Mouse (Mus musculus) heart, adult 10 weeks (tissue): ENCODE measurements around the gene Ube2a. TPM values are rescaled to one million over a fixed set of nuclear protein-coding genes. Genes with fewer than 3 reads are reported as not detected.

Experiments used
- polyA plus RNA-seq: library from polyadenylated mRNA; stranded (reverse); fragments of 350-450 nt; fragmentation: Illumina TruSeq; extraction: RNeasy Lipid Tissue Mini Kit (QIAGEN cat#74804); gene quantifications from one replicate; pipeline ENCODE4 v1.2.3, GENCODE M21; 2014; ENCODE audit warnings: low read depth, low replicate concordance

Ube2a gene
- polyA plus RNA-seq, result 71.5 TPM

GRCm38 (mm10) chrX:36873765-36874164, at the start of gene Ube2a, which contains the start of gene C330007P06Rik:
Ube2a (plus strand) TSS chrX:36873900.
C330007P06Rik (minus strand) TSS chrX:36874111.

GRCm38 (mm10) chrX:36902321-36903114, 28.8 kb downstream of the Ube2a start, which contains the start of gene Nkrf:
Nkrf (minus strand) TSS chrX:36902899.

Other genes with a start within 250 kb of the Ube2a start
- 2.6 TPM for gene Akap17b, start 228.5 kb upstream of the Ube2a start, polyA plus RNA-seq
- gene Slc25a43, start 130.2 kb upstream of the Ube2a start, polyA plus RNA-seq, result 0.52 TPM
- 475 TPM for gene Slc25a5, start 78.2 kb upstream of the Ube2a start, polyA plus RNA-seq
- 17.9 TPM for gene C330007P06Rik, start 211 bp downstream of the Ube2a start, polyA plus RNA-seq
- gene Nkrf, start 29.0 kb downstream of the Ube2a start, polyA plus RNA-seq, result 3.1 TPM
- 6.0 TPM for gene Sept6, start 117.9 kb downstream of the Ube2a start, polyA plus RNA-seq
- not detected for gene Sowahd, start 174.9 kb downstream of the Ube2a start, polyA plus RNA-seq
- 275 TPM for gene Rpl39, start 211.5 kb downstream of the Ube2a start, polyA plus RNA-seq
- 19.8 TPM for gene Upf3b, start 236.4 kb downstream of the Ube2a start, polyA plus RNA-seq